ENCODE assay signal across 11 mouse cellular contexts in the genomic region with DNA sequence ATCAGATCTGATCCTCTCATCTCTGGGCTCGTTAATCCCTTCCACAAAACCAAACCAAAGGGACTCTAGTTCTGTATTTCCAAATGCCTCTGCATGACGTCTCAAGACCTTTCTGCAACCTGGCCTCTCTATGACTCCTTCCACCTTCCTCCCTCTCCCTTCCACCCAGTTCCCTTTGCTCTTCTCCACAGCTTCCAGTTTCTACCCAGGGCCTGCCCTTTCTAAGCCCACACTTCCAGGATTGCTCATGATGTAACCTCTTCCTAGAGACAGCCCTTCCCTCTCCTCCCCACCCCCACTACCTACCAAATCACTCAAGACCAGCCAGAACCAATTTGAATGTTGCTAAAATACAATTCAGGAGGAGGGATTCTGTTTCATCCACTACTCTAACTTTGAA. TPM values are rescaled to one million over a fixed set of nuclear protein-coding genes. Genes with fewer than 3 reads are reported as not detected.
DNase-seq lines count a peak whose midpoint lies in the region; ATAC-seq lines count a peak whose summit lies in the region.
"Had no signal": no experiment of that assay in that cellular context is flagged by ENCODE, and none has a peak within 500 bp of the region (broad histone marks: within the 10 kb centered on the region; RNA-seq: fewer than 3 reads in every experiment).

No protein-coding gene starts in this region.

- DNase-seq in adrenal gland, postnatal 36 days = peak; percentile 6 to 31
- no peak for DNase-seq in adrenal gland, adult 18-20 months (ENCODE audit: low spot score in 2 of 2)
- DNase-seq in kidney, postnatal 4 days = no peak
- DNase-seq in hindbrain, embryonic 14.5 days (ENCODE audit: low spot score) = no peak
- no peak for DNase-seq in left cerebral cortex, adult 18-20 months (ENCODE audit: low spot score in 2 of 2)
- no peak for DNase-seq in frontal cortex, postnatal 36 days (ENCODE audit: low spot score in 2 of 2)
- DNase-seq: cerebellum, adult 11 months; kidney, postnatal 36 days had no signal

- H3K4me1 ChIP-seq in kidney, embryonic 16.5 days (ENCODE audit: insufficient read depth, low read length) = peaks cover 67% of the 10 kb centered on the region
- H3K4me1 ChIP-seq in hindbrain, embryonic 14.5 days (replicated peaks; ENCODE audit: control insufficient read depth, insufficient read depth, low read length) = peaks cover 23% of the 10 kb centered on the region

- H3K27me3 ChIP-seq in kidney, embryonic 16.5 days (ENCODE audit: insufficient read depth, low read length) = no peaks in the 10 kb centered on the region
- no peaks in the 10 kb centered on the region for H3K27me3 ChIP-seq in hindbrain, embryonic 14.5 days (ENCODE audit: control insufficient read depth, insufficient read depth, low read length)

- H3K9ac ChIP-seq in kidney, embryonic 16.5 days (replicated peaks; ENCODE audit: low read length) = no peak overlapping the region; the same call in 1 of the 2 replicates
- no peak overlapping the region for H3K9ac ChIP-seq in hindbrain, embryonic 14.5 days
- H3K9ac ChIP-seq: liver, embryonic 15.5 days had no signal

- H3K4me2 ChIP-seq in kidney, embryonic 16.5 days (replicated peaks; ENCODE audit: low read depth, low read length) = peak overlapping the region; percentile 73; the same call in 1 of the 2 replicates
- peak overlapping the region; percentile 94 for H3K4me2 ChIP-seq in hindbrain, embryonic 14.5 days (replicated peaks)

- H3K4me3 ChIP-seq in kidney, embryonic 16.5 days (ENCODE audit: low read length) = no peak overlapping the region
- H3K4me3 ChIP-seq in hindbrain, embryonic 14.5 days (replicated peaks; ENCODE audit: low read length) = no peak overlapping the region

- 50% methylated on average over 2 of the region's 2 CpGs for WGBS in kidney, embryonic 16.5 days
- 81% methylated on average over 2 of the region's 2 CpGs for WGBS in hindbrain, embryonic 14.5 days

- no peaks in the 10 kb centered on the region for H3K36me3 ChIP-seq in kidney, embryonic 16.5 days (ENCODE audit: insufficient read depth, low read length)
- peaks cover 9% of the 10 kb centered on the region; the same call in 1 of the 2 replicates for H3K36me3 ChIP-seq in hindbrain, embryonic 14.5 days (replicated peaks; ENCODE audit: control insufficient read depth, insufficient read depth)
- H3K36me3 ChIP-seq: liver, embryonic 15.5 days had no signal

- H3K9me3 ChIP-seq in kidney, embryonic 16.5 days (ENCODE audit: low read length) = no peaks in the 10 kb centered on the region
- no peaks in the 10 kb centered on the region for H3K9me3 ChIP-seq in hindbrain, embryonic 14.5 days (ENCODE audit: control insufficient read depth, low read length)
- H3K9me3 ChIP-seq: liver, embryonic 15.5 days had no signal

- ATAC-seq in kidney, embryonic 16.5 days (ENCODE audit: low FRiP score, low TSS enrichment) = no peak
- no peak for ATAC-seq in hindbrain, embryonic 14.5 days (ENCODE audit: low FRiP score)
- ATAC-seq in monocyte, adult 5-6 weeks (replicated peaks; ENCODE audit: insufficient number of reproducible peaks, low FRiP score, low TSS enrichment, poor library complexity, severe bottlenecking) = peak; percentile 55

- no peak overlapping the region for H3K27ac ChIP-seq in kidney, embryonic 16.5 days (ENCODE audit: low read length)
- H3K27ac ChIP-seq in hindbrain, embryonic 14.5 days = no peak overlapping the region
- H3K27ac ChIP-seq: liver, embryonic 15.5 days had no signal

RNA-seq across cellular contexts. Expression of gene Sec24b, which starts 2.9 kb away (rescaled TPM):
- total RNA-seq in adrenal gland, postnatal 36 days (2021) = 10 to 100 TPM; 62.9 to 68.2 TPM
- 10 to 100 TPM; 58.3 to 70.0 TPM for total RNA-seq in adrenal gland, adult 18-20 months (2021)
- polyA plus RNA-seq in kidney, embryonic 16.5 days (2015; fragmentation: Nextera tagmentation; extraction: Ambion mirVana) = 35.3 and 41.1 TPM in 2 replicates
- 35.0 and 38.5 TPM in 2 replicates for polyA plus RNA-seq in hindbrain, embryonic 14.5 days (2014; fragmentation: Nextera tagmentation; extraction: Ambion mirVana)
- 39.3 to 79.4 TPM (median 62.5 TPM) in 3 replicates for total RNA-seq in monocyte, adult 5-6 weeks (2017)
- 10 to 100 TPM; 51.0 to 54.2 TPM for total RNA-seq in left cerebral cortex, adult 18-20 months (2021)

Comparison
In these comparisons a context has a peak if more than half of its experiments do, and no peak if none do; other contexts are left out.
1. DNase-seq: peak in adrenal gland, postnatal 36 days (2 of 2); none in adrenal gland, adult 18-20 months (0 of 2), kidney, postnatal 4 days (0 of 2), hindbrain, embryonic 14.5 days (single experiment), left cerebral cortex, adult 18-20 months (0 of 2) and frontal cortex, postnatal 36 days (0 of 2).